Mouse (Mus musculus) right cerebral cortex, postnatal 10 days (tissue): ENCODE measurements at regions not wholly inside any gene's neighbourhood (a gene's known extent, or its start where the extent isn't known, plus 50 kb on each side); places are given as distances from the start of the nearest gene placed in this dataset.

Experiments used
- DNase-seq, 2 experiments: peaks; one replicate each; pipeline ENCODE4 v3.0.0; 2021; ENCODE audit warnings: low spot score in 2 of 2

- no peak for DNase-seq
Observed at GRCm38 (mm10) chr3:25240196-25240595, 96.1 kb upstream of the Naaladl2 start.

DNA sequence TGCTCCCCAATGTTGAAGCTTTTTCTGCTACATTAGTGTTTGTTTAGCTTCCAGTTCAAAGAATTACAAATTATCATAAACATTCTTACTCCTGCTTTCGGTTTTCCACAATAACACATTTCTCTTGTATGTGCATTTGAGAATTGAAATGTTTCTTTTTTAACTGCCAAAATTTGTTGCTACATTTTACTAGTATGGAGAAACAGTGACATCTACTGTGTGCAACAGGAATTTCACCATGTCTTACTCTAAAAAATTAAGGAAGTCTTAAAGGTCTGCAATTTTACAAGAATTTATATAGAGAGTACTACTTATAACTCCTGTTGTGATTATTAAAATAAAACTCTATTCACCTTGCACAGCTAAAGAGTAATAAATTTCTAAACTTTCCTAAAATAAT is 76.5 kb upstream of the Naaladl2 start:
- DNase-seq, result no peak

DNA sequence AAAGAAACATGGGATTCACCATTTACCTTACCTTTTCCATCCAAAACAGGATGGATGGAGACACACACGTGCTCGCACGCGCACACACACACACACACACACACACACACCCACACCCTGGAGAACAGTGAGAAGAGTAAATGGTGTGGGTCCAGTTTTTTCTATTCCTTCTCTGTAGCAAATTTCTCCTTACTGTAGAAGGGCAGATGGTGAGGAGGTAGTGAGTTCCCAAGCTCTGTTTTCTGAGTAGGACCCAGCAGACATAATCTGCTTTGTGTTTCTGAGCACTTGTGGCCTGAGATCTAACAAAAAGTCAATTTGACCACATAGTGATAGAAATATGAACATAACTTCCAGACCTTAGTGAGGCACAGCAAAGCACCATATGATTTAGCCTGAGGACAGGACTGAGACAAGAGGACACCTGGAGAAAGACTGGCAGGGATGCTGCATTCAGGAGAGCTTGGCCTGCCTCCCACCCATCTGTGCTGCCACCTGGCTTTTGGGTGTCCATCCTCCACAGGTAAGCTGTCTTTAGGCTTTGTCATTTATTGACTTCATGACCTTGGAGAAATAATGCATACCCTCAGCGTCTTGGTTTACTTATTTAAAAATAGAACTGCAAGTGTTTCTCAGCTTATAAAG is 64.1 kb upstream of the Naaladl2 start:
- peak in 1 of 2 experiments; percentile 26 for DNase-seq
